Mouse (Mus musculus) spleen, adult 18-20 months (tissue): ENCODE results near the gene Tdp1.

Experiments used
- DNase-seq, 2 experiments: peaks; one replicate each; pipeline ENCODE4 v3.0.0; 2022; ENCODE audit warnings: mixed read lengths in 2 of 2

Tdp1 gene

GRCm38 (mm10) chr12:99898248-99898870, 14.0 kb downstream of the Tdp1 start:
- no peak for DNase-seq

- no peak for DNase-seq
Measured at GRCm38 (mm10) chr12:99899991-99900390, 15.7 kb downstream of the Tdp1 start.

GRCm38 (mm10) chr12:99901973-99902866, 17.9 kb downstream of the Tdp1 start:
- DNase-seq: no peak

- peak; percentile 12 to 27 for DNase-seq
Measured at GRCm38 (mm10) chr12:99902867-99903370, 18.6 kb downstream of the Tdp1 start.

- DNase-seq: no peak
Measured at GRCm38 (mm10) chr12:99904537-99904936, 20.2 kb downstream of the Tdp1 start.

- DNase-seq: no peak
Measured at GRCm38 (mm10) chr12:99911466-99911865, 27.1 kb downstream of the Tdp1 start.

- no peak for DNase-seq
Measured at GRCm38 (mm10) chr12:99917800-99918427, 33.6 kb downstream of the Tdp1 start.

GRCm38 (mm10) chr12:99919636-99920035, 35.3 kb downstream of the Tdp1 start:
- DNase-seq: no peak

GRCm38 (mm10) chr12:99921045-99921444, 36.7 kb downstream of the Tdp1 start:
- peak in 1 of 2 experiments; percentile 11 for DNase-seq

GRCm38 (mm10) chr12:99923131-99923606, 38.9 kb downstream of the Tdp1 start:
- DNase-seq: no peak

- no peak for DNase-seq
Measured at GRCm38 (mm10) chr12:99923703-99924102, 39.4 kb downstream of the Tdp1 start.

- no peak for DNase-seq
Measured at GRCm38 (mm10) chr12:99928311-99928710, 44.0 kb downstream of the Tdp1 start.

- DNase-seq: no peak
Measured at GRCm38 (mm10) chr12:99929160-99929559, 44.8 kb downstream of the Tdp1 start.

- no peak for DNase-seq
Measured at GRCm38 (mm10) chr12:99932245-99932644, 47.9 kb downstream of the Tdp1 start.

GRCm38 (mm10) chr12:99933630-99934029, 49.3 kb downstream of the Tdp1 start:
- no peak for DNase-seq

GRCm38 (mm10) chr12:99935403-99935802, 51.1 kb downstream of the Tdp1 start:
- no peak for DNase-seq

GRCm38 (mm10) chr12:99938476-99938875, 54.2 kb downstream of the Tdp1 start:
- DNase-seq: no peak

- no peak for DNase-seq
Measured at GRCm38 (mm10) chr12:99939179-99939578, 54.9 kb downstream of the Tdp1 start.

GRCm38 (mm10) chr12:99940704-99941103, 56.4 kb downstream of the Tdp1 start:
- DNase-seq: no peak

- peak in 1 of 2 experiments; percentile 14 for DNase-seq
Measured at GRCm38 (mm10) chr12:99942441-99942840, 58.1 kb downstream of the Tdp1 start.

- DNase-seq: peak; percentile 54 to 72
Measured at GRCm38 (mm10) chr12:99952928-99953327, 68.6 kb downstream of the Tdp1 start.

GRCm38 (mm10) chr12:99956411-99956810, 72.1 kb downstream of the Tdp1 start:
- DNase-seq: peak; percentile 37 to 43
